Comparison of ENCODE assay signal across 24 mouse cellular contexts in the genomic region with DNA sequence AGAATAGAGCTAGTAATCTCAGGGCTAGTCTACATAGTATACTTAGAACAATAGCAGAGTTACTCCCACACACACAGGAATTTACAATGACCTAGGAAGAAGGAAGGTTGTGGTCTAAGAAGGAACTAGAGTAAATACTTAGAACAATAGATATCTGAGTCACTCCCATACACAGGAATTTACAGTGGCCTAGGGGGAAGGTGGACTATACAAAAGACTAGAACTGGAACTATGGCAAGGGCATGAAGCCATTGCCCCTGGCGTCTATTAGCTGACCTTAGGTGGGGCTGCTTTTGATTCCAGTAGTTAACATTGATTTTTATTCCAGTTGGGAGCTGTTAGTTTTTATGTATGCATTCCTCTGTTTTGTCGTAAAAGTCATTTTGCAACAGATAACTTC. TPM values are rescaled to one million over a fixed set of nuclear protein-coding genes. Genes with fewer than 3 reads are reported as not detected.
DNase-seq lines count a peak whose midpoint lies in the region; TF ChIP-seq lines count a peak whose summit lies in the region.
"Not testable (repeated sequence)": the region's sequence is repeated elsewhere in the genome, so short reads cannot be mapped to it uniquely, and the experiment has no call there.
"Had no signal": no experiment of that assay in that cellular context is flagged by ENCODE, and none has a peak within 500 bp of the region (broad histone marks: within the 10 kb centered on the region; RNA-seq: fewer than 3 reads in every experiment).

No protein-coding gene starts in this region.

- TF ChIP-seq POLR2A in heart, adult 2 months (IDR thresholded peaks at IDR 0.05; ENCODE audit: insufficient read depth, low read depth, low read length): not testable (repeated sequence)

- intact Hi-C loops in heart, adult 2 months (cut with DNase I): not testable (repeated sequence)

- not testable (repeated sequence) for H3K9ac ChIP-seq in heart, adult 2 months (ENCODE audit: low read depth, low read length)

- not testable (repeated sequence) for TF ChIP-seq EP300 in heart, adult 2 months (IDR thresholded peaks at IDR 0.05; ENCODE audit: insufficient read depth, low read depth, low read length)

- DNase-seq in 3T3-L1 (ENCODE audit: low read depth, low spot score) (peak; percentile 49), ES-CJ7 (ENCODE audit: low read depth, low spot score) (peak; percentile 85), WW6 (ENCODE audit: low read depth, low spot score) (peak; percentile 40)
- peak; percentile 77 for DNase-seq in Muller cell, postnatal 12 days (ENCODE audit: inconsistent ontology term)
- DNase-seq in fat pad, adult 2 months (ENCODE audit: extremely low read depth, low read depth, low spot score): peak; percentile 3
- not testable (repeated sequence) for DNase-seq in heart, adult 2 months
- DNase-seq in heart, adult 9 months (ENCODE audit: low spot score in 2 of 2): peak; percentile 14 to 48

- H3K36me3 ChIP-seq in heart, adult 2 months (ENCODE audit: control insufficient read depth, insufficient read depth, low read length): not testable (repeated sequence)

- H3K4me1 ChIP-seq in heart, adult 2 months (ENCODE audit: control insufficient read depth, insufficient read depth, low read length): not testable (repeated sequence)

- H3K27ac ChIP-seq in heart, adult 2 months: peak overlapping the region; percentile 29; the same call in 1 of the 2 replicates

- not testable (repeated sequence) for H3K4me3 ChIP-seq in heart, adult 2 months

- not testable (repeated sequence) for H3K27me3 ChIP-seq in heart, adult 2 months (ENCODE audit: control insufficient read depth, insufficient read depth, low read length)

- WGBS in heart, adult 2 months: 44% methylated on average over 2 of the region's 2 CpGs

- not testable (repeated sequence) for H3K79me2 ChIP-seq in heart, adult 2 months (replicated peaks; ENCODE audit: control insufficient read depth, insufficient read depth, low read length)

- TF ChIP-seq CTCF in heart, adult 2 months (IDR thresholded peaks at IDR 0.05): not testable (repeated sequence)

RNA-seq across cellular contexts. Expression of gene Aspa, which starts 10.8 kb away (rescaled TPM):
- 1 to 10 TPM; 1.4 to 1.5 TPM for total RNA-seq in heart, adult 2 months (2021)
- 2.2 and 4.4 TPM in 2 replicates for polyA plus RNA-seq in heart, adult 2 months (2012; rRNA removed)
- polyA plus RNA-seq: G1E had no signal

RNA-seq across cellular contexts. Expression of gene Gm49340, which starts 11.0 kb away (rescaled TPM):
- not detected for total RNA-seq in heart, adult 2 months (2021)
- 0.06 TPM in 1 of 2 replicates, not detected in the other for polyA plus RNA-seq in heart, adult 2 months (2012; rRNA removed)
- total RNA-seq: adrenal gland, adult 18-20 months; adrenal gland, adult 8-10 months; adrenal gland, postnatal 14 days; adrenal gland, postnatal 36 days; G1E had no signal
- polyA plus RNA-seq: activated CD4-positive, CD25-positive, alpha-beta regulatory T cell, adult 4 months; C2C12; cerebellum, adult 2 months; cortical plate, adult 2 months; embryonic facial prominence, embryonic 10.5 days; embryonic facial prominence, embryonic 12.5 days; embryonic facial prominence, embryonic 14.5 days; forebrain, embryonic 10.5 days; forebrain, embryonic 12.5 days; forebrain, embryonic 14.5 days; forebrain, embryonic 16.5 days; frontal cortex, adult 2 months; G1E had no signal

RNA-seq across cellular contexts. Expression of gene Spata22, which starts 11.0 kb away (rescaled TPM):
- total RNA-seq in heart, adult 2 months (2021): not detected
- 0.08 and 0.15 TPM in 2 replicates for polyA plus RNA-seq in heart, adult 2 months (2012; rRNA removed)
- total RNA-seq: G1E had no signal
- polyA plus RNA-seq: activated CD4-positive, CD25-positive, alpha-beta regulatory T cell, adult 4 months; C2C12; embryonic facial prominence, embryonic 10.5 days; embryonic facial prominence, embryonic 12.5 days; embryonic facial prominence, embryonic 14.5 days; forebrain, embryonic 10.5 days; forebrain, embryonic 12.5 days; forebrain, embryonic 14.5 days; forebrain, embryonic 16.5 days; G1E had no signal

RNA-seq across cellular contexts. Expression of gene Olfr20, which starts 32.0 kb away (rescaled TPM):
- total RNA-seq in heart, adult 2 months (2021): not detected
- not detected in 2 replicates for polyA plus RNA-seq in heart, adult 2 months (2012; rRNA removed)
- total RNA-seq: adrenal gland, adult 18-20 months; adrenal gland, adult 8-10 months; adrenal gland, postnatal 14 days had no signal
- polyA plus RNA-seq: activated CD4-positive, CD25-positive, alpha-beta regulatory T cell, adult 4 months; C2C12; cerebellum, adult 2 months; cortical plate, adult 2 months; embryonic facial prominence, embryonic 10.5 days; embryonic facial prominence, embryonic 12.5 days; embryonic facial prominence, embryonic 14.5 days; forebrain, embryonic 10.5 days; forebrain, embryonic 14.5 days; forebrain, embryonic 16.5 days; G1E had no signal

RNA-seq across cellular contexts. Expression of gene Trpv3, which starts 51.4 kb away (rescaled TPM):
- under 1 TPM; 0.03 to 0.05 TPM for total RNA-seq in heart, adult 2 months (2021)
- 0.04 and 0.09 TPM in 2 replicates for polyA plus RNA-seq in heart, adult 2 months (2012; rRNA removed)
- polyA plus RNA-seq: embryonic facial prominence, embryonic 10.5 days; forebrain, embryonic 12.5 days; forebrain, embryonic 14.5 days; forebrain, embryonic 16.5 days; G1E had no signal
